Mouse (Mus musculus) brain, embryonic 14.5 days (tissue): Measurements from ENCODE around the gene Adamts8.

Source experiments
- CTCF ChIP-seq: fragments of 200-500 bp; IDR thresholded peaks from 2 replicates; pipeline ENCODE4 v1.5.1; 2012; ENCODE audit warnings: inconsistent platforms, mild to moderate bottlenecking, moderate library complexity, borderline replicate concordance; ENCODE audit not compliant: insufficient read depth, insufficient read length; ENCODE audit errors: extremely low read depth
- POLR2A ChIP-seq: fragments of 200-500 bp; IDR thresholded peaks from 2 replicates; pipeline ENCODE4 v1.6.1; 2012; ENCODE audit warnings: mild to moderate bottlenecking, inconsistent platforms, borderline replicate concordance; ENCODE audit not compliant: poor library complexity, insufficient read depth, insufficient read length, severe bottlenecking; ENCODE audit errors: extremely low read depth

DNA sequence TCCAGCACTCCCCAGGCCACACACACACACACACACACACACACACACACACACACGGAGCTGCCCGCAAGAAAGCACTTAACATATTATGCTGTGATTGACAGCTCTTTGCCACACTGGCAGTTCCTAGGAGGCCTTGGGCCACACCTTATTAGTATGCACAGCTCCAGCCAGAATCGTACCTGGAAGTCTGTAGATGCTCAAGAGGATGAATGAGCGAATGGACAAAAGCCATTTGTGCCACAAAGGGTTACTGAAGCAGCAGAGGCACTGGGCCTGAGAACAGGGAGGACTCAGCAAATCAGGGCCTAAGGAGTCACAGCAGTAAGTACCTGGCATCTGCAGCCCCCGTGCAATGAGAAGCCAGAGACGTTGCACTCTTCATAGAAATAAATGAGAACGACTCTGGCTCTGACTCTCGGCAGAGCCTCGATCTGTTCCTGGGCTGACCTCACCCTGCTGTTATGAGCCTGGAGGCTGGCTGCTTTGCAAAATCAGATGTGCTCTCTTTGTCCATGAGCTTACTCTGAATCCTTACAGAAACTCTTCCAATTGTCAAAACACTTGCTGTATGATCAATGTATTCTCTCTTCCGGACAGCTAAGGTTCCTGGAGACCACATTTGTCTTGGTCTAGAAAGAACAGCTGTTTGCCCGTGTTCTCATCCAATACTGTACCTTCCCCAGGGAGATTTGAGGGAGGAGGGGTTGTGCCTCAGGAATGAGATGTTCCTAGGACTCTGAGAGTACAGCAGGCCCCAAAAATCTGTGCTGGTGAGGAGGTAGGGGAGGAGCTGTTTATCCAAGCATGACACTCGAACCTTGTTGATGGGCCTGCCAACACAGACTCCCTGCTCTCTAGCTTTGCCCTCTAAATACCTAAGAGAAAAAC, 23.7 kb upstream of the Adamts8 start:
- TF ChIP-seq POLR2A (no peak), CTCF (no peak)
